Mouse (Mus musculus): ENCODE measurements at regions not wholly inside any gene's neighbourhood (a gene's known extent, or its start where the extent isn't known, plus 50 kb on each side); places are given as distances from the start of the nearest gene placed in this dataset.

GRCm38 (mm10) chr12:12706326-12706920 is 235.3 kb downstream of the Mycn start:
- DNase-seq (ENCODE audit: low spot score): no peak

- no peak for DNase-seq (ENCODE audit: low spot score)
These were observed 240.0 kb downstream of the Mycn start for GRCm38 (mm10) chr12:12701735-12702134.

- no peak for DNase-seq (ENCODE audit: low spot score)
These were observed 240.6 kb downstream of the Mycn start for GRCm38 (mm10) chr12:12701060-12701667.

- no peak for DNase-seq (ENCODE audit: low spot score)
These were observed 247.6 kb downstream of the Mycn start for GRCm38 (mm10) chr12:12693838-12694777.

- no peak for DNase-seq (ENCODE audit: low spot score)
These were observed 254.3 kb downstream of the Mycn start for GRCm38 (mm10) chr12:12687376-12687775.

GRCm38 (mm10) chr12:12685217-12685522 is 256.5 kb downstream of the Mycn start:
- no peak for DNase-seq (ENCODE audit: low spot score)

GRCm38 (mm10) chr12:12684481-12685216 is 257.1 kb downstream of the Mycn start:
- DNase-seq (ENCODE audit: low spot score): no peak

- no peak for DNase-seq (ENCODE audit: low spot score)
These were observed 257.8 kb downstream of the Mycn start for GRCm38 (mm10) chr12:12683733-12684470.

GRCm38 (mm10) chr12:12681101-12681500 is 260.6 kb downstream of the Mycn start:
- no peak for DNase-seq (ENCODE audit: low spot score)

GRCm38 (mm10) chr12:12680371-12680921 is 261.3 kb downstream of the Mycn start:
- no peak for DNase-seq (ENCODE audit: low spot score)

- DNase-seq (ENCODE audit: low spot score): no peak
These were observed 265.0 kb downstream of the Mycn start for GRCm38 (mm10) chr12:12676676-12677075.

GRCm38 (mm10) chr12:12669931-12670330 is 271.8 kb downstream of the Mycn start:
- no peak for DNase-seq (ENCODE audit: low spot score)

GRCm38 (mm10) chr12:12668919-12669318 is 272.8 kb downstream of the Mycn start:
- no peak for DNase-seq (ENCODE audit: low spot score)

- no peak for DNase-seq (ENCODE audit: low spot score)
These were observed 286.1 kb downstream of the Mycn start for GRCm38 (mm10) chr12:12655611-12656010.

- DNase-seq (ENCODE audit: low spot score): no peak
These were observed 286.5 kb downstream of the Mycn start for GRCm38 (mm10) chr12:12655184-12655583.

GRCm38 (mm10) chr12:12652361-12652760 is 289.4 kb downstream of the Mycn start:
- DNase-seq (ENCODE audit: low spot score): no peak

- DNase-seq (ENCODE audit: low spot score): no peak
These were observed 291.4 kb downstream of the Mycn start for GRCm38 (mm10) chr12:12650309-12650708.

- DNase-seq (ENCODE audit: low spot score): no peak
These were observed 294.2 kb downstream of the Mycn start for GRCm38 (mm10) chr12:12647467-12647866.

- DNase-seq (ENCODE audit: low spot score): no peak
These were observed 296.5 kb downstream of the Mycn start for GRCm38 (mm10) chr12:12645183-12645582.

- DNase-seq (ENCODE audit: low spot score): no peak
These were observed 298.3 kb downstream of the Mycn start for GRCm38 (mm10) chr12:12643247-12643963.

- no peak for DNase-seq (ENCODE audit: low spot score)
These were observed 306.4 kb downstream of the Mycn start for GRCm38 (mm10) chr12:12635308-12635707.
